Mouse (Mus musculus) gastrocnemius, adult 2 months (tissue): Measurements from ENCODE around the gene Dnajc16. TPM values are rescaled to one million over a fixed set of nuclear protein-coding genes. Genes with fewer than 3 reads are reported as not detected.

Source experiments
- DNase-seq: peaks from one replicate; pipeline ENCODE4 v3.0.0; 2022
- H3K27ac ChIP-seq: fragments of 200-600 bp; 2 replicates; pipeline ENCODE4 v1.8.1; 2022; ENCODE audit warnings: mild to moderate bottlenecking
- H3K4me3 ChIP-seq: fragments of 200-600 bp; 2 replicates; pipeline ENCODE4 v1.8.1; 2022; ENCODE audit warnings: mild to moderate bottlenecking, moderate library complexity
- CTCF ChIP-seq: fragments of 200-600 bp; IDR thresholded peaks from 2 replicates; pipeline ENCODE4 v1.8.1; 2022; ENCODE audit warnings: antibody characterized with exemption, mild to moderate bottlenecking, moderate library complexity
- intact Hi-C: fragments of 180-260 bp; cut with DNase I; formaldehyde crosslinking; loops from one replicate; pipeline ENCODE4 v1.15.1; 2025
- long read RNA-seq, 2 experiments: library from polyadenylated mRNA; stranded (forward); transcript quantifications; one replicate each; pipeline ENCODE4 v2.0.0; 2021
- total RNA-seq, 2 experiments: library from RNA; stranded (reverse); gene quantifications; 2 replicates each; pipeline ENCODE4 v1.2.3; 2021

The Dnajc16 gene
- 10 to 100 TPM; 12.6 to 12.9 TPM for total RNA-seq
- long read RNA-seq, experiment 1, full-length matches to known transcripts: 12 of 14 reads
- long read RNA-seq, experiment 1, partial matches to known transcripts: 1 of 14 reads
- long read RNA-seq, experiment 1, other reads (novel, unspliced or antisense): 1 of 14 reads
- long read RNA-seq, experiment 2, full-length matches to known transcripts: 3 of 7 reads
- long read RNA-seq, experiment 2, partial matches to known transcripts: 3 of 7 reads
- long read RNA-seq, experiment 2, other reads (novel, unspliced or antisense): 1 of 7 reads

DNA sequence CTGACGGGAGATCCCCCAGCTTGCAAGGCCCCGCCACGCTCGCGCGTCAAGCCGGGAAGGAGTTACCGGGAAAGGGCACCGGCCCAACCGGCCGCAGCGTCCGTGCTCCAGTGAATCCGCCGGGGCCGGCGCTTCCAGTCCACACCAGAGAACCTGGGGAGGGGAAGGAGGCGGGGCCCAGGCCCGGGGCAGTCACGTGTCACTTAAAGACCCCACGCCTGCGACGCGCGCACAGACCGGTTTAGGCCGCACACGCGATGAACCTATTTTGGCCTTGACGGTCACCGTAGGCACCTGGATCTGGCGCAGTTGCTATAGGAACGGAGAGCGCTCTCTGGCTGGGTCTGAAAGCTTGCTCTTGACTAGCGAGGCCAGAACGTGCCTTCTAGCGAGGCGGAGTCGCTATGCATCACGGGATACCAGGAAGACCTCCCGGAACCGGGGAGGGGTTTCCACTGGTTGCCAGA, at the start of gene Dnajc16:
Gene Dnajc16 (minus strand): TSS at position 408 of the 467 bp plus-strand sequence.
- intact Hi-C loops: loop anchor here (5.0 kb wide), 1 partner anchor 68 kb away; the partner anchor contains the start of gene Ddi2
- Histone ChIP-seq H3K4me3 (peak within 1 kb of the TSS; percentile 99), H3K27ac (peak within 1 kb of the TSS; percentile 94)
- no peak for TF ChIP-seq CTCF
- DNase-seq: peak; percentile 98

DNA sequence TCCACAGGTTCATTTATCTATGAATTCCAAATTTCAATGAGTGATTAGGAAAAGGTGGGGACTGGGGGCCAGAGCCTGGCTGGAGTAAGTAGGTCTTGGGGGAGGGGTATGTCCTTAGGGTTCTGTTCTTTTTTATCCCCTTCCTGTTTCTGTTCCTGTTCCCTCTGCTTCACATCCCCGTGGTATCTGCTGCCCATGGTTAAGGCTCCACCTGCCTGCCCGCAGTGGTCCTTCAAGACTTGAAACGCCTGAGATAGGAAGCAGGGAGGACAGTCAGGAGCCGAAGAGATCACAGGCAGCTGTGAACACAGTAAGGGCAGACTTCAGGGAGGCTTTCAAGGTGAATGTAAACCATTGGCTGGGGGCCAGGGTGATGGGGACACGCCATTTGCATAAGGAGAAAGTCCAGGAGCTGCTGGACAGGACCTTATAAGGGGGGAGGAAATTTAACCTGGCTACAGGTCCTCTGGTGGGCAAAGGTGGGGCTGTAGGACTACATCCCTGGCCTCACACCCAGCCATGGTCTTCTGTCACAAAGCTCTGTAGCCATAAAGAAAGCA, 43.9 kb upstream of the Dnajc16 start:
- intact Hi-C loops: no loop called here
- TF ChIP-seq CTCF: no peak
- H3K4me3 ChIP-seq: no peak overlapping the region
- no peak for DNase-seq
- H3K27ac ChIP-seq: no peak overlapping the region

DNA sequence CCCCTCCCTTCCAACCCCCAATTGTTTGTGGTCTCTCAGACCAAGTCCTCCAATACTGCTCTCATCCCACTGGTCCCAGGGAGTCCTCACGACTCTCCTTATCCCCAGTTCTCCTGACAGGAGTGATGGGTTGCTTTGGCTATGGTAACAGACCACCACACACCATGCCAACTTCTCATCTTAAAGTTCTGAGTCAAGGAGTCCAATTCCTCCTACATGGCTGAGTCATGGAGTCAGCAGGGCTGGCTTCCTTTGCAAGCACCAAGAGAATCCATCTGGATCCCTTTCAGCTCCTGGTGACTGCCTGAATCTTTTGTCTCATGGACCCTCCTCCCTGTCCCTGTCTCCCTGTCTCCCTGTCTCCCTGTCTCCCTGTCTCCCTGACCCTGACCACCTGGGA, 43.2 kb upstream of the Dnajc16 start:
- intact Hi-C loops: no loop called here
- H3K27ac ChIP-seq: no peak overlapping the region
- TF ChIP-seq CTCF: no peak
- DNase-seq: no peak
- no peak overlapping the region for H3K4me3 ChIP-seq

DNA sequence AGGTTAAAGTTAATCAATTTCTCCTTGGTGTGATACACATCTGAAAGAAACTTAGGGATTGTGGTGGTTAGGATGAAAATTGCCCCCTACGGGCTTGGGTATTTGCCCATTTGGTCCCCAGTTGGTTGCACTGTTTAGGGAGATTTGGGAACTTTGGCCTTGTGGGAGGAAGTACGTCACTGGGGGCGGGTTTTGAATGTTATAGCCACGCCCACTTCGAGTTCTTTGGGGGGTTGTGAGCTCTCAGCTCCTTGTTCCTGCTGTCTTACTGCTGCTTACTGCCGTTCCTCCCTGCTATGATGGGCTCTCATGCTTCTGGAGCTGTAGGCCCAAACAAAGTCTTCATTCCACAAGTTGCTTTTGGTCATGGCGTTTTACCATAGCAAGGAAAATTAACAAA, 40.6 kb upstream of the Dnajc16 start:
- H3K27ac ChIP-seq: no peak overlapping the region
- no peak overlapping the region for H3K4me3 ChIP-seq
- intact Hi-C loops: no loop called here
- DNase-seq: no peak
- no peak for TF ChIP-seq CTCF

DNA sequence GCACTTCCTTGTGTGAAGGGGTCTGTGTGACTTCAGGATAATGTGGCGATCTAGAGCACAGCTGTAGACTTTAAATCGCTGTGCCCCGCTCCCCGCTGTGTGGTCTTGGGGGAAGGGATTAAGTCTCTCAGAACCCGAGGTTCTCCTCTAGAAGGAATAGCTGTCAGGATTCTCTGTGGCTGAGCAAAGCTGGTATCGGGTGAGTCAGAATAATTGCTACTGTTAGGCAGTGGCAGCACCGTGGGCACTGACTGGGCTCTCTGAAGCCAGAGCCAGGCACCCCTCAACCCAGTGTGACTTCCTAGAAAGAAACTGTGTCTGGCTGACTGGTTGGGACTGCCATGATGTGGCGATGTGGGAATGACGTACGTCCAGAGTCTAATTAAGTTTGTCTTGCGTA, 39.6 kb upstream of the Dnajc16 start:
- no peak for TF ChIP-seq CTCF
- intact Hi-C loops: no loop called here
- no peak for DNase-seq
- Histone ChIP-seq H3K27ac (no peak overlapping the region), H3K4me3 (no peak overlapping the region)

DNA sequence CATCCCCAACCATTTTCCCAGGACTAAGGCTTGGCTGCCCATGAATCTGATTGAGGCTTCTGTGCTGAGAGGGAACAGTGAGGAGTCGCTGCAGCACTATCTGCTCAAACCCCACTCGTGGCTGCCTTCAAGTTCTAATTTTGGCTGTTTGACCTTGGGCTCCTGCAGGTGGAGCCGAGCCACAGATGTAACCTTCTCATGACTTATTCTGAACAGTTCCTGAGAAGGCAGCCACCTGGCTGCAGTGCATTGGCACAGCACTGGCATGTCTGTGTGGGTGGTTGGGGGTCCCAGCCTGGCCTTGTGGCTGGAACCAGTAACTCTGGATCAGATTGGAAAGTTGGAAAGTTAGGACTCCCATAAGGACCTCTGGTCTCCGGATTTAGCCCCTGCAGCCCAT, 37.4 kb upstream of the Dnajc16 start:
- no peak for TF ChIP-seq CTCF
- intact Hi-C loops: loop anchor here (10.0 kb wide), 1 partner anchor 213 kb away; the partner anchor contains the start of gene Tmem82
- Histone ChIP-seq H3K27ac (0 out of 2 replicates have a peak overlapping the region, but pooled peaks have one; percentile 35), H3K4me3 (no peak overlapping the region)
- DNase-seq: peak; percentile 30

- H3K27ac ChIP-seq: no peak overlapping the region
- H3K4me3 ChIP-seq: no peak overlapping the region
- intact Hi-C loops: loop anchor here (10.0 kb wide), 1 partner anchor 213 kb away; the partner anchor contains the start of gene Tmem82
- DNase-seq: no peak
- no peak for TF ChIP-seq CTCF
Observed at GRCm38 (mm10) chr4:141827401-141827800, 36.7 kb upstream of the Dnajc16 start.

DNA sequence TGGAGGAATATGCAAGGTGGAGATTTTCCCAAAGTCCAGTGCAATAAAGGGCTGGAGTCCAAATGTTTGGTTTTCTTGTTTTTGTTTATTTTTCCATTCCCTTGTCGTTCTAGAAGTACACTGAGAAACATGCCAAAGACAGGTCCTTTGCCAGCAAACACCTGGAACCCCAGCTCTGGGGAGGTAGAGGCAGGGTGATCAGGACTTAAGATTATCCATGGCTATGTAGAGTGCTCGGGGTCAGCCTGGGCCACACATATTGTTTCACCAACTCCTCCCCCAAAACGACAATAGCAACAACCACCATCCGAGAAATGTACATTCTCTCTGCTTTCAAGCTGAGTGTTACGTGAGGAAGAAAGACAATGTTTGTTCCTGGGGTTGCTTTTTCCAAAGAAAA, 35.3 kb upstream of the Dnajc16 start, which contains the start of gene Cela2a:
Gene Cela2a (minus strand): TSS at position 101 of the 400 bp plus-strand sequence.
- intact Hi-C loops: loop anchor here (10.0 kb wide), 1 partner anchor 211 kb away; the partner anchor contains the start of gene Tmem82
- no peak for TF ChIP-seq CTCF
- no peak within 1 kb of the TSS for H3K4me3 ChIP-seq
- H3K27ac ChIP-seq: no peak within 1 kb of the TSS
- no peak for DNase-seq

DNA sequence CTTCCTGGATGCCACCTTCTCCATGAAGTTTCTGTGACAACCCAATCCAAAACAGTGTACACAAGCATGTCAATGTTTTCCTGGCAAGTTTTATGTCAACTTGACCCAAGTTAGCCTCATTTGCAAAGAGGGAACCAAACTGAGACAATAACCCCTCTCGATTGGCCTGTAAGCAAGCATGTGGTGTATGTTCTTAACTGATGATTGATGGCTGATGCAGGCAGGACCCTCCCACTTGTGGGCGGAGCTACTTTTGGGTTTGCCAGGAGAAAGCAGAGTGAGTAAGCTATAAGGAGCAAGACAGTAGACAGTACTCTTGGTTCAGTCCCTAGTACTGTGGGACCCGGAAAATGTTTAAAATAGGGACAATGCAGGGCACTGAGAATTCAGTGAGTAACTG, 32.2 kb upstream of the Dnajc16 start:
- DNase-seq: no peak

GRCm38 (mm10) chr4:141822089-141822488, 31.4 kb upstream of the Dnajc16 start:
- H3K4me3 ChIP-seq: no peak overlapping the region
- TF ChIP-seq CTCF: peak; percentile 59
- H3K27ac ChIP-seq: no peak overlapping the region
- peak; percentile 53 for DNase-seq
- intact Hi-C loops: loop anchor here (10.0 kb wide), 1 partner anchor 207 kb away; the partner anchor contains the start of gene Tmem82

More for the DNA sequence above, 32.2 kb upstream of the Dnajc16 start:
- intact Hi-C loops: loop anchor here (10.0 kb wide), 1 partner anchor 208 kb away; the partner anchor contains the start of gene Tmem82
- TF ChIP-seq CTCF: no peak
- no peak overlapping the region for H3K27ac ChIP-seq
- no peak overlapping the region for H3K4me3 ChIP-seq

DNA sequence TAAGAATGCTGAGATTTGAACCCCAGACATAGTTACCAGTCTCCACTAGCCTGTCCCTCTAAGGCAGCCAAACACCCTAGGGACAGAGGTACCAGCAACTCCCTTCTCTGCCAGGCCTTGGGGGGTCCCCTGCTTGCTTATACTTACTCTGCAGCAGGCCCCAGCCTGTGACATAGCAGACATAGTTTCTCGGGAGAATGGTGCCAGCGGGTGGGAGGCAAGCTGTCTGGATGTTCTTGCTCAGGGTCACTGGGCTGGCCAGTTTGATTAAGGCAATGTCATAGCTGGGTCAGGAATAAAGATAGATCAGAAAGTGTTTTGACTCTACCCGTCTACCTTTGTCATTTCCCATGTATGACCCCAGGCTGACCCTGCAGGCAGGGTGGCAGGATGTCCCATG, 30.4 kb upstream of the Dnajc16 start:
- Histone ChIP-seq H3K27ac (no peak overlapping the region), H3K4me3 (no peak overlapping the region)
- no peak for TF ChIP-seq CTCF
- intact Hi-C loops: loop anchor here (10.0 kb wide), 1 partner anchor 206 kb away; the partner anchor contains the start of gene Tmem82
- no peak for DNase-seq

GRCm38 (mm10) chr4:141819316-141819715, 28.6 kb upstream of the Dnajc16 start:
- Histone ChIP-seq H3K27ac (no peak overlapping the region), H3K4me3 (no peak overlapping the region)
- TF ChIP-seq CTCF: no peak
- no peak for DNase-seq
- intact Hi-C loops: no loop called here

DNA sequence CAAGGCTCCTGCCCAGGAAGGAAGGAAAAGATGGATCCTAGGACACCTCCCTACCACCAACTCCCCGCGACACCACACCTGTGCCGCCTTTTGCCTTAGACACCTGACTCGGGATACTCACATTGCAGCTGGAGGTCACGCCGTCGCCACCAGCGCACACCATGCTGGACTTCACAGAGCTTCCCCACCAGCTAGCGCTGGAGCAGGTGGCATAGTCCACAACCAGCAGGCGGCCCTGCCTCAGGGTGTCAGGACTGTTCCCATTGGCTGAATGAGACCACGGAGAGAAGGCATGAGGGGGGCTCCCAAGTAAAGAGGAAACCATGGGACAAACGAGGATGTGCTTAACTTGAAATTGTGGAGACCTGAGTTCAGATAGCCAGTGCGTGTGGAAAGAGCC, 28.1 kb upstream of the Dnajc16 start:
- no peak for DNase-seq
- Histone ChIP-seq H3K27ac (no peak overlapping the region), H3K4me3 (no peak overlapping the region)
- intact Hi-C loops: no loop called here
- no peak for TF ChIP-seq CTCF
